Mouse (Mus musculus) thymus, adult 2 months (tissue): ENCODE results near the gene Gamt. TPM values are rescaled to one million over a fixed set of nuclear protein-coding genes. Genes with fewer than 3 reads are reported as not detected.
"Not testable (repeated sequence)": the region's sequence is repeated elsewhere in the genome, so short reads cannot be mapped to it uniquely, and the experiment has no call there.

ENCODE experiments used
- DNase-seq: peaks from one replicate; pipeline ENCODE4 v3.0.0; 2021
- H3K27ac ChIP-seq: fragments of 200-500 bp; 2 replicates; pipeline ENCODE4 v1.5.1; 2012; ENCODE audit warnings: low read length, control low read depth; ENCODE audit not compliant: control insufficient read depth, insufficient read depth
- H3K27me3 ChIP-seq: fragments of 200-500 bp; 2 replicates; pipeline ENCODE4 v1.6.1; 2012; ENCODE audit warnings: mild to moderate bottlenecking, low read length, moderate library complexity, mixed read lengths; ENCODE audit not compliant: control insufficient read depth, insufficient read depth
- H3K36me3 ChIP-seq: fragments of 200-500 bp; 2 replicates; pipeline ENCODE4 v1.6.1; 2012; ENCODE audit warnings: mild to moderate bottlenecking, low read length, moderate library complexity; ENCODE audit not compliant: control insufficient read depth, insufficient read depth
- H3K4me1 ChIP-seq: fragments of 200-500 bp; replicated peaks from 2 replicates; pipeline ENCODE4 v1.6.1; 2012; ENCODE audit warnings: low read length; ENCODE audit not compliant: control insufficient read depth, insufficient read depth
- H3K4me3 ChIP-seq: fragments of 200-500 bp; 2 replicates; pipeline ENCODE4 v1.5.1; 2012; ENCODE audit warnings: mild to moderate bottlenecking, low read length, control low read depth, moderate library complexity; ENCODE audit not compliant: control insufficient read depth, insufficient read depth
- CTCF ChIP-seq: fragments of 200-500 bp; IDR thresholded peaks from 2 replicates; pipeline ENCODE4 v1.5.1; 2012; ENCODE audit warnings: mild to moderate bottlenecking, control low read depth, low read length, moderate library complexity, borderline replicate concordance; ENCODE audit not compliant: control insufficient read depth, poor library complexity, insufficient read depth; ENCODE audit errors: extremely low read depth
- POLR2A ChIP-seq: fragments of 200-500 bp; IDR thresholded peaks from 2 replicates; pipeline ENCODE4 v1.6.1; 2012; ENCODE audit warnings: mild to moderate bottlenecking, low read length, control low read depth, moderate library complexity; ENCODE audit not compliant: control insufficient read depth, poor library complexity, insufficient read depth; ENCODE audit errors: extremely low read depth
- WGBS: fragments of 180-500 bp; shearing (Covaris S2); methylation state at CpG from one replicate; pipeline ENCODE4 v1.1.7; 2018; 5-methylcytosine and 5-hydroxymethylcytosine counted together
- polyA plus RNA-seq: library from polyadenylated mRNA; depleted of rRNA; stranded (reverse); fragments of >200 nt; gene quantifications from 2 replicates; pipeline ENCODE4 v1.2.3, GENCODE M21; 2012; rRNA removed

The Gamt gene
- polyA plus RNA-seq, 1 experiment = 6.0 TPM

- Histone ChIP-seq H3K4me1 (no peaks in the 10 kb centered on the region), H3K27ac (no peak overlapping the region), H3K4me3 (no peak overlapping the region), H3K36me3 (no peaks in the 10 kb centered on the region), H3K27me3 (no peaks in the 10 kb centered on the region)
- no peak for TF ChIP-seq POLR2A
- TF ChIP-seq CTCF = no peak
- WGBS = 72% methylated on average over 9 of the region's 9 CpGs
- no peak for DNase-seq
Observed at GRCm38 (mm10) chr10:80220676-80221075, 40.1 kb downstream of the Gamt start.

GRCm38 (mm10) chr10:80215048-80215772 lies 45.6 kb downstream of the Gamt start:
- no peak for TF ChIP-seq CTCF
- no peaks in the 10 kb centered on the region for H3K27me3 ChIP-seq
- H3K27ac ChIP-seq = no peak overlapping the region
- peaks cover 3% of the 10 kb centered on the region; the same call in 1 of the 2 replicates for H3K4me1 ChIP-seq
- 73% methylated on average over 16 of the region's 16 CpGs for WGBS
- H3K36me3 ChIP-seq = no peaks in the 10 kb centered on the region
- H3K4me3 ChIP-seq = no peak overlapping the region
- DNase-seq = no peak

- H3K27me3 ChIP-seq, H3K4me3 ChIP-seq, DNase-seq, H3K36me3 ChIP-seq, H3K4me1 ChIP-seq, H3K27ac ChIP-seq: not testable (repeated sequence)
- 77% methylated on average over 7 of the region's 7 CpGs for WGBS
Observed at GRCm38 (mm10) chr10:80211547-80212103, 49.2 kb downstream of the Gamt start.

- Histone ChIP-seq H3K4me1 (peaks cover 3% of the 10 kb centered on the region; the same call in 1 of the 2 replicates), H3K27me3 (no peaks in the 10 kb centered on the region), H3K36me3 (no peaks in the 10 kb centered on the region), H3K27ac (no peak overlapping the region), H3K4me3 (no peak overlapping the region)
- TF ChIP-seq CTCF = no peak
- no peak for TF ChIP-seq POLR2A
- no peak for DNase-seq
- WGBS = 92% methylated on average over 24 of the region's 24 CpGs
Observed at GRCm38 (mm10) chr10:80208841-80209371, 51.9 kb downstream of the Gamt start.

- WGBS = 96% methylated on average over 4 of the region's 4 CpGs
- Histone ChIP-seq H3K4me1 (peaks cover 3% of the 10 kb centered on the region; the same call in 1 of the 2 replicates), H3K27ac (no peak overlapping the region), H3K27me3 (no peaks in the 10 kb centered on the region), H3K36me3 (no peaks in the 10 kb centered on the region), H3K4me3 (no peak overlapping the region)
- DNase-seq = no peak
- TF ChIP-seq CTCF (no peak), POLR2A (no peak)
Observed at GRCm38 (mm10) chr10:80208248-80208647, 52.6 kb downstream of the Gamt start.

Other genes starting within 250 kb of the Gamt start
- gene Arhgap45, start 244.4 kb downstream of the Gamt start, polyA plus RNA-seq = 1,362 and 1,504 TPM in 2 replicates
- 211 and 226 TPM in 2 replicates for gene Polr2e, start 221.2 kb downstream of the Gamt start, polyA plus RNA-seq
- gene Gpx4, start 213.8 kb downstream of the Gamt start, polyA plus RNA-seq = 517 and 598 TPM in 2 replicates
- 127 and 138 TPM in 2 replicates for gene Sbno2, start 155.4 kb downstream of the Gamt start, polyA plus RNA-seq
- gene Stk11, start 145.2 kb downstream of the Gamt start, polyA plus RNA-seq = 265 and 270 TPM in 2 replicates
- gene Atp5d, start 122.4 kb downstream of the Gamt start, polyA plus RNA-seq = 1,163 and 1,361 TPM in 2 replicates
- 34.0 and 37.7 TPM in 2 replicates for gene Cbarp, start 120.2 kb downstream of the Gamt start, polyA plus RNA-seq
- gene Midn, start 112.7 kb downstream of the Gamt start, polyA plus RNA-seq = 342 and 374 TPM in 2 replicates
- gene Cirbp, start 95.0 kb downstream of the Gamt start, polyA plus RNA-seq = 173 and 193 TPM in 2 replicates
- gene 1600002K03Rik, start 88.1 kb downstream of the Gamt start, polyA plus RNA-seq = 11.1 and 14.8 TPM in 2 replicates
- gene Efna2, start 81.5 kb downstream of the Gamt start, polyA plus RNA-seq = 3.1 and 3.6 TPM in 2 replicates
- gene Mum1, start 34.6 kb downstream of the Gamt start, polyA plus RNA-seq = 111 and 113 TPM in 2 replicates
- 531 and 647 TPM in 2 replicates for gene Ndufs7, start 11.9 kb downstream of the Gamt start, polyA plus RNA-seq
- 134 and 166 TPM in 2 replicates for gene Dazap1, start 474 bp upstream of the Gamt start, polyA plus RNA-seq
- gene Rps15, start 31.4 kb upstream of the Gamt start, polyA plus RNA-seq = 2,172 and 2,371 TPM in 2 replicates
- 0.40 and 0.57 TPM in 2 replicates for gene Apc2, start 35.0 kb upstream of the Gamt start, polyA plus RNA-seq
- 78.9 and 93.8 TPM in 2 replicates for gene 2310011J03Rik, start 59.5 kb upstream of the Gamt start, polyA plus RNA-seq
- gene Pcsk4, start 68.5 kb upstream of the Gamt start, polyA plus RNA-seq = 11.7 and 14.1 TPM in 2 replicates
- gene Reep6, start 68.9 kb upstream of the Gamt start, polyA plus RNA-seq = 2.0 and 3.5 TPM in 2 replicates
- gene Adamtsl5, start 87.4 kb upstream of the Gamt start, polyA plus RNA-seq = 4.6 and 9.0 TPM in 2 replicates
- 0.17 and 0.22 TPM in 2 replicates for gene Plk5, start 95.4 kb upstream of the Gamt start, polyA plus RNA-seq
- gene Mex3d, start 126.6 kb upstream of the Gamt start, polyA plus RNA-seq = 34.9 and 38.2 TPM in 2 replicates
- gene Mbd3, start 138.5 kb upstream of the Gamt start, polyA plus RNA-seq = 268 and 290 TPM in 2 replicates
- 1,246 and 1,699 TPM in 2 replicates for gene Uqcr11, start 145.8 kb upstream of the Gamt start, polyA plus RNA-seq
- gene Tcf3, start 172.6 kb upstream of the Gamt start, polyA plus RNA-seq = 341 and 425 TPM in 2 replicates
- 0.03 and 0.10 TPM in 2 replicates for gene Onecut3, start 233.8 kb upstream of the Gamt start, polyA plus RNA-seq